Mouse (Mus musculus): Measurements from ENCODE around the gene Iqgap2.

GRCm38 (mm10) chr13:95841946-95842345 is 49.8 kb downstream of the Iqgap2 start:
- TF ChIP-seq EP300 (IDR thresholded peaks at IDR 0.05; ENCODE audit: insufficient read depth, low read depth, low read length) (no peak), CTCF (IDR thresholded peaks at IDR 0.05; ENCODE audit: low read depth, low read length) (no peak)
